Mouse (Mus musculus) ES-E14 (cell line): ENCODE measurements around the gene Etnk1.

ENCODE experiments used
- MAFK ChIP-seq: IDR thresholded peaks from 2 replicates; pipeline ENCODE4 v1.6.1; 2014; ENCODE audit warnings: mild to moderate bottlenecking, low read depth, low read length, inconsistent platforms; ENCODE audit not compliant: insufficient read depth
- ZNF384 ChIP-seq: IDR thresholded peaks from 2 replicates; pipeline ENCODE4 v1.6.1; 2012; ENCODE audit warnings: low read depth, low read length, inconsistent platforms

DNA sequence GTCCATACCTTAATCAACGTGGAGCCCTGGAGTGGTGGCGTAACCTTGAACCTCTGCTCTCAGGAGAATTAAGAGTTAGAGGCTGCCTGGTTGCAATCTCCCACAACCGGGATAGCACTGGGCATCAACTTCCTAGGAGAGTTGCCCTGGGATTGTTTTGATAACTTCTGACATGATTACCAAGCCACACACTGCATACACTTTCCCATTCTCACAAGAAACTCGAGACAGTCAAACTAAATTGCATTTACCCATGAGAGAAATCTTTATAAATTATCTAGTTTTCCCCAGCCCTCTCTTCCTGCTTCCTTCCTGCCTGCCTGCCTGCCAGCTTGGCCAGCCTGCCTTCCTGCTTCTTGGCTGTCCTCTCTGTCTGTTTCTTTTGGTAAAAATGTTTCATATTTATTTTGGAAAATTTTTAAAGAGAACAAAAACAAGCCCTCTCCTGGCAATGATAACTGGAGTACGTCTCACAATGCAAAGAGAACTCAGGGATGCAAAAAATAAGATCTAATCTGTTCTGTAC lies 17.2 kb upstream of the Etnk1 start:
- TF ChIP-seq MAFK (no peak), ZNF384 (no peak)
